Mouse (Mus musculus) monocyte, adult 5-6 weeks (primary cell): ENCODE measurements around the gene Oasl1. TPM values are rescaled to one million over a fixed set of nuclear protein-coding genes. Genes with fewer than 3 reads are reported as not detected.

Experiments
- ATAC-seq: fragments of 153-309, 156-312 bp; replicated peaks from 2 replicates; pipeline ENCODE4 v1.8.0; 2017; ENCODE audit warnings: mild to moderate bottlenecking; ENCODE audit not compliant: low TSS enrichment, insufficient number of reproducible peaks, severe bottlenecking, poor library complexity, low FRiP score
- total RNA-seq: library from RNA; stranded (forward); fragments of 200-1000, 200-491, 200-594 nt; gene quantifications from 3 replicates; pipeline ENCODE4 v1.2.3, GENCODE M21; 2017

The Oasl1 gene
- total RNA-seq, 1 experiment from 2014 or later, result 0.95 TPM

DNA sequence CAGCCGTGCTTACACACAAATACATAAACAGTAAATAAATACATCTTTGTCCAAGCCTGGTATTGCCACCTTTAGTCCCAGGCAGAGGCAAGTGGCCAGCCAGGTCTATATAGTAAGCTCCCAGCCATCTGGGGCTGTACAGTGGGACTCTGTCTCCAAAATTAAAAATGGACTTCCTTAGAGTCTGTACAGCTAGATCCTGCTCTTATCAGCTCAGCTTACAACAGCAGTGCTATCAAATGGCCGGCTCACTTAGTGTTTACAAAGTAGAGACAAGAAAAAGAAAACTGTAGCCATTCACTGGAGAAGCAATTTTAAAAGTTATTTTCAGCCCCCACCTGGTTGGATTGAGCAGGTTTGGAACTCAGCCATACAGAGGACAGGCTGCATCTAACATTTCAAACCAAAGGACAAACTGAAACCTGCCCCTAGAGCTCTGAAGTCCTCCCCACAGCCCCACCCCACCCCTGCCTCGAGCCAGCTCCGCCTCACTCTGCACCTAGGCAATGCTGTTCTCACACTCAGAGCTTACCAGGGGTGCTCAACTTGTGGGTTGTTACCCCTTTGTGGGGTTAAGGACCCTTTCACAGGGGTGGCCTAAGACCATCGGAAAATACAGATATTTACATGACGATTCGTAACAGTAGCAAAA lies 41.4 kb downstream of the Oasl1 start:
- no peak for ATAC-seq

DNA sequence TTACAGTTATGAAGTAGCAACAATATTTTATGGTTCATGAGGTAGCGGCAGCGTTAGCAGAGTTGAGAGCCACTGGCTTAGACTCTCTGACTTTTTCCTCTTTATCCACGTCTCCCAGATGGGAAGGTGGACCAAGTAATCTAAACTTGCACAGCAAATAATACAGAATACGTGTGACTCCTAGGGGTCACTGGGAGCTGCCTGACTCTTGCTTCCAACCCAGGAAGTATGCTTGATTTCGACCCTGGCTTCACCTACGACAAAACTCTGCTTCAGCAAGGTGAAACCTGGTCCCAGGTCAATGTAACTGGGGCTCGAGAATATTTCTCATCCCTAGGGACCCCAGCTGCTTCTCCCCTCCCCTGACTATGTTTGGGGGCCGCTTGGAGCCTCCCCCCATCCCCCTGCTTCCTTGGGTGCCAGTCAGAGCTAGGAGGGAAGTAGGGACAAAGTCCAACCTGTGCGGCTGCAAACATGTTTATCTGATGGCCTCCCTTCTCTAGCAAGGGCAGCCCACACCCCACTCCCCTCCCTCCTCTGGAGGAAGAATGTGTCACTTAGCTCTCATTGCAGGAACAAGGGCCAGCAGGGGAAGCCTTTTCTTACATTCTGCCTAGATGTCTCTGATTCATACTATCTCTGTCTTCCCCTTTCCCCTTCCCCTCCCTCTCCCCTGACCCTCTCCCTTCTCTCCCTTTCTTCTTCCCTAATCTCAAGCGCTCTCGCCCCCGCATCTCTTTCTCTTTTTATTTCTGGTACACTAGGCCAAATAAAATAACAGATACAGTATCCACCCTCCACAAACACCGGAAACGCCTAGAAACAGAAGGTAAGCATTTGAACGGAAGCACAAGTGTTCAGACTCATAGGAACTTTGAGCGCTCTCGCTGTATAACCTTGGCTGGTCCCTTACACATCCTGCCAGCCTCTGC lies 42.2 kb downstream of the Oasl1 start:
- ATAC-seq, result no peak

DNA sequence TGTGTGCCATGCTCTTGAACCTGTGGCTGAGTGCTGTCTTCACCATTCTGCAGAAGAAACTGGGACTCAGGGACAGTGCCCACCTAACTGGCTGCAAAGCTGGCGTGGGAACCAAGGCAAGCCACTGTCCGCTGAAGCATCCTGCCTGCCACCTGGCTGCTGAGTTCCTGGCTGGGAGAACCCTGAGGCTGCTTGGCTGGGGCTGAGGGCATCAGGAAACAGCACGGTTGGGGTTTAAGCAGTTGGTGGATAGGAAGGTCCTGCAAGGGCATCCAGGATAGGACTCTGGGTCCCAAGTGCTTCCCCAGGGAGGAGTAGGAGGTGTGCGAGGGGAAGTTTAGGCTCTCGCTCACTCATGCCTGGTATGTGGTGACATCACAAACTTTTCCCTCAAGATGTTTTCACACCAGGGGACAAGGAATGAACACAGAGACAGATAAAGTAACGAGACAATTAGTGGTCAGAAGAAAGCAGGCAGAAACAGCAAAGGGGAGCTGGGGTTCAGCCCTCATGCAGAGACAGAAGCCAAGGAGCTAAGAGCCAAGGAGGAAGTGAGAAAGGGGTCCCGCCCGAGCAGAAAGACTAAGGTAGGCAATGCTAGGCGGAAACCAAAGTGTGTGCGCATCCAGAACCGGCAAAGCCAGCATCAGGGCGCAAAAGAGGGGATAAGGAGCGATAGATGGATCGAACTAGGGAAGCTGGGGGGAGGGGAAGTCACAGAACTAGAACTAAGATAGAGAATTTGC lies 44.7 kb downstream of the Oasl1 start:
- no peak for ATAC-seq

- ATAC-seq, result no peak
These were observed 45.6 kb downstream of the Oasl1 start for GRCm38 (mm10) chr5:114968651-114969050.

GRCm38 (mm10) chr5:114969064-114969463 lies 46.0 kb downstream of the Oasl1 start:
- no peak for ATAC-seq

DNA sequence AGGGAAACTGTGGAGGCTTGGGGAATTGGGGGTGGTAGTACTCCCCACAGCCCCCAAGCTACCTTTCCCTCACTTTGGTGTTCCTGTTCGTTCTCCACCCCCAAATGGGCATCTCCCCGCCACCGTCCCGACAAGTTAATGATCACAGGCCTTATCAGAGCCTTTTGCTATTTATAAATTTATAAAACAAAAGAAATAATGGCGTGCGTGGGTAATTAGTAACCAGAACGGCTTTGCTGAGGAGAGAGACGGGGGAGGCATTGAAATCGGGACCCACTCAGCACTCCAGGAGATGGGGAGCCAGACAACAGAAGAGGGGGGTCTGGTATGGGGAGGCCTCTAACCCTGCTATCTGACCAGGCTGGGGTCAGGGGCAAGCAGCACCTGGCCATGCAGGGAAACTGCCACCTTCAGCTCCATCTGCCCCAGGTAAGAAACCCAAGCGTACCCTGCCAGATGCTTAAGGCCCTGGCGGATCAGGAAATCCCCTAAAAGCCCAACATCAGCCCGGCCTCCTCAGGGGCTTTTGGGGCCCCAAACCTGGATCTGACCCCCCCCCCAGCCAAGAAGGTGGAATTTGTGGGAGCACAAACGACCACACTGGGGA lies 46.7 kb downstream of the Oasl1 start:
- ATAC-seq, result no peak

DNA sequence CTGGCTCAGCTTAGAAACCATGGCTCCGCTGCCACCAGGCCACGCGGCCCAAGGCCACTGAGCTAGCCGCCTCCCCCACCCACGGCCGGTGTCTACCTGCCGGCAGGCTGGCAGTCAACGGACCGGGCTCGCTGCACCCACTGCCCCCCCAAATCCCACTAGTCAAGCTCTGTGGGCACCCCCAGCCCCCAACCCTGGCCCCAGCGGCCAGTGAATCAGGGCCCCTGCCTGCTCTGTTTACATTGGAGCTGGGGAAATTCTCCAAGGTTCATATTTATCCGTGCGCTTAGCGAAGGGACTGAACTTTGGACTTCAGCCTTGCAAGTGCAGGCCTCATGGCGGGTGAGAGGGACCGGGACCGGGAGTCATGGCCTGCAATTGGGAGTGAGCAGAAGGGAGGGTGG lies 47.8 kb downstream of the Oasl1 start, which contains the start of gene Hnf1a:
TSS of gene Hnf1a (minus strand) at position 271 of the 404 bp plus-strand sequence.
- no peak for ATAC-seq

DNA sequence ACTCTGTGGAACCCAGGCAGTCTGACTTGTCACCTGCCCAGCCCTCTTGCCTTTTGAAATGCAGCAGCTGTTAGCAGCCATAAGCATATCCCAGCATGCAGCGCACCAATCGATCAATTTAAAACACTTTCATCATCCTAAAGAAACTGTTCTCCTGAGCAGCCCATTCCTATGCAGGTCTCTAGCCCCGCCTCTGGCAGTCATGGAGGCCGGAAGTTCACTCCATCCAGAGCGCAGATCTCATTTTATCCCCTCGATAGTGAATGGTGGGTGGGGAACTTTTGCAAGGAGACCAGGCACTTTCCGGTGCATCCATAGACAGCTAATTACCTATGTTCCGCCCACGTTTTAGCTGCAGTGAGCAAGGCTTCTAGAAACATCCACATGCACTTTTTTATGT lies 49.2 kb downstream of the Oasl1 start:
- no peak for ATAC-seq

GRCm38 (mm10) chr5:114973131-114973530 lies 50.1 kb downstream of the Oasl1 start:
- no peak for ATAC-seq

DNA sequence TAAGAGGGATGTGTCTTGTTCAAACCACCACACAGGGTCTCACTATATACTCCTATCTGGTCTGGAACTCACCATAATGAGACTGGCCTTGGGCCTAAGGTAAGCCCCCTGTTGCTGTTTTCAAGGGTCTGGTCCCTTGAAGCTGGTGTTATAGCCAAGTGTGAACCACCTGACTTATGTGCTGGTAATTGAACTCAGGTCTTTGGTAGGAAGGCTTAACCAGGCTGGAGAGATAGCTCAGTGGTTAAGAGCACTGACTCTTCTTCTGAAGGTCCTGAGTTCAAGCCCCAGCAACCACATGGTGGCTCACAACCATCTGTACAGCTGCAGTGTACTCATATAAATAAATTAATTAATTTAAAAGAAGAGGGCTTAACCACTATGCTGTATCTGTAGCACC lies 53.9 kb downstream of the Oasl1 start:
- no peak for ATAC-seq

- ATAC-seq, result no peak
These were observed 55.4 kb downstream of the Oasl1 start for GRCm38 (mm10) chr5:114978473-114978872.

DNA sequence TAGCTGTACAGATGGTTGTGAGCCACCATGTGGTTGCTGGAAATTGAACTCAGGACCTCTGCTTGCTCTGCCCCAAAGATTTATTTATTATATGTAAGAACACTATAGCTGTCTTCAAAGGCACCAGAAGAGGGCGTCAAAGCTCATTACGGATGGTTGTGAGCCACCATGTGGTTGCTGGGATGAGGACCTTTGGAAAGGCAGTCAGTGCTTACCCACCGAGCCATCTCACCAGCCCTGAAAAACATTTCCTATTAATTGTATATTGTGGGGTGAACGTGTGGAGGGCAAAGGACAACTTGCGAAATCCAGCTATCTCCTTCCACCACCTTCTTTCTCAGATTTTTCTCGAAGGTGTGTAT lies 55.8 kb downstream of the Oasl1 start:
- no peak for ATAC-seq

DNA sequence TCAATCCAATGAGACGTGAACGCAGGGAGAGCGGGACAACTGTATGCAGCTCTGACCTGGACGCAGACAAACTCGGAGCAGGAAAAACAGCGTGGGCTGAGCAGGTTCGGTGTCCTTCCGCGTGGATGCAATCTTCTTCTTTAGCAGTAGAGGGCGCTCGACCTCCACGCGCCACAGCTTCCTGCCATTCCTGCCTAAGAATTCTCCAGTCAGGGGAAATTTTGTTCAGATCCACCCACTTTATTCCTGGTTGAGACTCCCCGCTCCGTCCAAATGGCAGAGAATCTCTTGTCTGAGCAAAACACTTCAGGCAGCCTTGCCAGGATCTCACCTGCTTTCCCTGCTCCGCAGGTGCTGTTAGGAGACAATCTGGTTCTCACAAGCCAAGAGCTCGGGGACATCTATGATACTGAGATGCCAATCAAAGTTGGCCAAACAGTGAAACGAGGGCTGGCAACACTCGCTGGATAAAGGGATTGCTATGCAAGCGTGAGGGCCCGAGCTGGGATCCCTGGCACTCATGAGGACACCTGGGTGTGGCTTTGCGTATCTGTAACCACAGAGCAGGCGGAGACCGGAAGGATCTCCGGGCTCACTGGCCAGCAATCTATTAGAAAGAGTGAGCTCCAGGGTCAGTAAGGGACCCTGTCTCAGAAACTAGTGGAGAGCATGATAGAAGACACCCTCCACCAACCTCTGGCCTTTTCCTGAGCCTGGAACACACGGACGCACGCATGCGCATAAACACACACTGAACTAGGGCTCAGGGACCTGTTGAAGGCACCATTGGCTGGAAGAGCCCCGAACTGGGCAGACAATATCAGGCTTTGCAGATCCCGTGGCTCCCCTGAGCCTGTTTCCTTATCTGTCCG lies 56.4 kb downstream of the Oasl1 start:
- peak; percentile 89 for ATAC-seq

DNA sequence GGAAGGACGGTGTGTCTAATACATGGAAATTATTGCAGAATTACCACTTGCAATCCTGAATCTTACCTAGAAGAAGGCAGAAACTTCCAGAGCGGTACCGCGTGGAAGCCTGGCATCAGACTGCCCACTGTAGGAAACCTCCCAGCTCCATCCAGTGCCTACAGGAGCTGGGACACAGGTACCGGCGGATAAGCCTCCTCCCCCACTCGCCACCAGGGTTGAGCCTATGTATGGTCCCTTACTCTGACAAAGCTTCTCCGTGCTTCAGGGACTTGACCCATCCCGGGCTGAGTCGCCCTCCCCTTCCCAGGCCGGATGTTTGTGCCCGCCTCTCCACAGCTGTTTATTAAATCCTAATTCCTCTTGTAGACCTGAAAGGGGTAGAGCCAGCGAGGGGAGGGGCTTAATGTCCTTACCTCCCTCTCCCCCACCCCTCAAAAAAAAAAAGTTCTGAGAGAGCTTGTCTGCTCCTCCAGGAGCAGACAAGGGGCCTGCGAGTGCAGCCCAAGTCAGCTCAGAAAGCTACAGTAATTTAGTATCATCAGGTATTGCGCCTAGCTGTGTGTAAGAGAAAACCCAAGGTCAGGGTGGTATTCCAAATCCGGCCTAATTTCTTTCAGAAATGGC lies 57.2 kb downstream of the Oasl1 start:
- ATAC-seq, result no peak

DNA sequence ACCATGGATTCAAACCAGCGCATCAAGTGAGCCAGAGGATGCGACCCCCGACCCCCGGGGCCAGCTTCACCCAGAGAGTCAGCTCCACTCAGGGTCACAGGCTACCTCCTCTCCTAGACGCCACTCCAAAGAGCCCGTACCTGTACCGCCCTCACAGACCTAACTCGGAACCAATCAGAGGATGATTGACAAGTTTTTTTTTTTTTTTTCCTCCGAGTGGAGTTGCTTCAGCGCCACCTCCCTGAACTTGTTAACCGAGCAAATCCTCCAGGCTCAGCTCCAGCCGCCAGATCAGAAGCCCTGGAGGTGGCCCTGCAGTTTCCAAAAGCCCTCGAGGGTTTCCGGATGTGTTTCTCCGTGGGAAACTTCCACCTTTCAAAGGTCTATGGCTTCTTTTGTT lies 59.0 kb downstream of the Oasl1 start:
- no peak for ATAC-seq

DNA sequence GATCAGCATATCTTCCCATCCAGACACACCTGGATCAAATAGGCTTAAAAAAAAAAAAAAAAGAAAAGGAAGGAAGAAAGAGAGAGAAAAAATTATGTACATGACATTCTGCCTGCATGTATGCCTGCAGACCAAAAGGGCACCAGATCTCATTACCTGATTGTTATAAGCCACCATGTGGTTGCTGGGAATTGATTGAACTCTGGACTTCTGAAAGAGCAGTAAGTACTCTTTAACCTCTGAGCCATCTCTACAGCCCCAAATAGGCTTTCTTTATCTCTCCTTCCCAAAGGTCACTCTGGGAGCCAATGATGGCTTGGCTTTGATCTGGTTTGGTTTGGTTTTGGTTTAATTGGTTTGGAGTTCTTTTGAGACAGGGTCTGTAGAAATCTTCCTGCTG lies 62.0 kb downstream of the Oasl1 start:
- ATAC-seq, result no peak
